27 mouse cellular contexts compared by ENCODE assay signal in the genomic region with DNA sequence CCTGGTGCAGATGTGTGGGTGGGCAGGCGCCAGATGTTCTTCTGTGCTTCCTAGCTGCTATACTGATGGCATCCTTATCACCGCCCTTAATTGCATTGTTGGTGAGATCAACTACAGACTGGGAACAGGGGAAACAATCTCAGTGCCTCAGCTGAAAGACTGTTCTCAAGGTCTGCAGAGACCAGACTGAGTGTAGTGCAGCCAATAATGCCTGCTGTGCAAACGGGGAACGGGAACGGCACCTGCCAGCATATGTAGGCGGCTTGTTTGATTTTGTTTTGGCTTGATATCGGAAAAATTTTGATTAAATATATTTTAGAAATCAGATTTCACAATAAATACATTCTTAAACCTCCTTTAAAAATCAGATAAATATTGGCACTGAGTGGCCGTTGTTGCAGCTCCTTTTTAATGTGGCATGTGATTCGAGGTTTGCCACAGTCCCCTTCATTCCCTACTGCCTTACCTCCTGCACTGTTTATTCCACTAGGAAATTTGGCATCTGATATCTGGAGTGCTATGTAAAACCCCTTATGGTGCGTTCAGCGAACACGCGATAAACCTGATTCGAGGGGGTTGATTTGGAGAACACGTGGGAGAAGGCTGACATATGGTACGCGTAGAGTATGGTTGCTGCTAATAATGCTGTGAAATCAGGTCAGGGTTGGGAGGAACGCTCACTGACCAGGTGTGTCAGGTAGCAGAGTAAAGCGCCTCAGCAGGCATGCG.
DNase-seq lines count a peak whose midpoint lies in the region; ATAC-seq and TF ChIP-seq lines count a peak whose summit lies in the region.
"Had no signal": no experiment of that assay in that cellular context is flagged by ENCODE, and none has a peak within 500 bp of the region (broad histone marks: within the 10 kb centered on the region; RNA-seq: fewer than 3 reads in every experiment).

No protein-coding gene starts in this region.

- no peak overlapping the region for H3K9ac ChIP-seq in forebrain, embryonic 15.5 days (replicated peaks)
- H3K9ac ChIP-seq in forebrain, embryonic 13.5 days = no peak overlapping the region
- H3K9ac ChIP-seq in embryonic facial prominence, embryonic 12.5 days = no peak overlapping the region
- H3K9ac ChIP-seq: intestine, embryonic 15.5 days; liver, embryonic 14.5 days; lung, embryonic 14.5 days; neural tube, embryonic 13.5 days; stomach, embryonic 15.5 days had no signal

- no peak overlapping the region for H3K4me2 ChIP-seq in forebrain, embryonic 15.5 days (replicated peaks)
- H3K4me2 ChIP-seq in forebrain, embryonic 13.5 days = no peak overlapping the region
- no peak overlapping the region for H3K4me2 ChIP-seq in embryonic facial prominence, embryonic 12.5 days (replicated peaks)
- H3K4me2 ChIP-seq: intestine, embryonic 15.5 days; lung, embryonic 14.5 days; neural tube, embryonic 13.5 days; stomach, embryonic 15.5 days had no signal

- H3K27me3 ChIP-seq in forebrain, embryonic 15.5 days = no peaks in the 10 kb centered on the region
- no peaks in the 10 kb centered on the region for H3K27me3 ChIP-seq in forebrain, embryonic 13.5 days
- no peaks in the 10 kb centered on the region for H3K27me3 ChIP-seq in embryonic facial prominence, embryonic 12.5 days
- H3K27me3 ChIP-seq: intestine, embryonic 15.5 days; neural tube, embryonic 13.5 days; stomach, embryonic 15.5 days had no signal

- TF ChIP-seq CTCF in layer of hippocampus, adult 2 months (conservative IDR thresholded peaks at IDR 0.05) = no peak

- H3K4me3 ChIP-seq in forebrain, embryonic 15.5 days = no peak overlapping the region
- no peak overlapping the region for H3K4me3 ChIP-seq in forebrain, embryonic 13.5 days
- H3K4me3 ChIP-seq in embryonic facial prominence, embryonic 12.5 days = no peak overlapping the region
- no peak overlapping the region for H3K4me3 ChIP-seq in layer of hippocampus, adult 2 months
- H3K4me3 ChIP-seq: erythroblast, embryonic 14.5 days; gastrocnemius, adult 2 months; intestine, embryonic 15.5 days; midbrain, embryonic 10.5 days; myocyte; neural tube, embryonic 13.5 days; stomach, embryonic 15.5 days had no signal

- intact Hi-C loops in left cerebral cortex, postnatal 36 days (cut with DNase I) = no loop called here

- H3K27ac ChIP-seq in forebrain, embryonic 15.5 days (replicated peaks) = peak overlapping the region; percentile 66
- no peak overlapping the region for H3K27ac ChIP-seq in forebrain, embryonic 13.5 days
- H3K27ac ChIP-seq in embryonic facial prominence, embryonic 12.5 days = 0 out of 2 replicates have a peak overlapping the region, but pooled peaks have one; percentile 20
- H3K27ac ChIP-seq in layer of hippocampus, adult 2 months = no peak overlapping the region
- H3K27ac ChIP-seq: intestine, embryonic 15.5 days; liver, embryonic 14.5 days; neural tube, embryonic 13.5 days; stomach, embryonic 15.5 days had no signal

- H3K4me1 ChIP-seq in forebrain, embryonic 15.5 days = peaks cover 9% of the 10 kb centered on the region; the same call in 1 of the 2 replicates
- no peaks in the 10 kb centered on the region for H3K4me1 ChIP-seq in forebrain, embryonic 13.5 days
- peaks cover 11% of the 10 kb centered on the region for H3K4me1 ChIP-seq in embryonic facial prominence, embryonic 12.5 days
- H3K4me1 ChIP-seq: intestine, embryonic 15.5 days; stomach, embryonic 15.5 days had no signal

- WGBS in forebrain, embryonic 15.5 days = 81% methylated on average over 20 of the region's 20 CpGs
- WGBS in forebrain, embryonic 13.5 days = 88% methylated on average over 20 of the region's 20 CpGs
- WGBS in embryonic facial prominence, embryonic 12.5 days = 85% methylated on average over 20 of the region's 20 CpGs

- DNase-seq in layer of hippocampus, adult 2 months (ENCODE audit: low spot score in 2 of 2) = peak; percentile 36 to 37
- peak; percentile 19 to 27 for DNase-seq in layer of hippocampus, postnatal 36 days
- DNase-seq in right cerebral cortex, adult 18-20 months = no peak
- no peak for DNase-seq in urinary bladder, adult 18-20 months (ENCODE audit: low spot score in 2 of 2)
- DNase-seq in left cerebral cortex, postnatal 36 days (ENCODE audit: low spot score in 2 of 2) = no peak
- DNase-seq: adrenal gland, postnatal 14 days; cerebellum, adult 11-12 months; cerebellum, postnatal 10 days; gastrocnemius, adult 2 months; kidney, adult 8-10 months; kidney, postnatal 14 days; lung, embryonic 14.5 days; lung, postnatal 36 days; thymus, postnatal 14 days had no signal

- peak; percentile 66; the same call in 1 of the 2 replicates for ATAC-seq in forebrain, embryonic 15.5 days (replicated peaks)
- ATAC-seq in forebrain, embryonic 13.5 days = no peak; the same call in 1 of the 2 replicates
- no peak for ATAC-seq in embryonic facial prominence, embryonic 12.5 days (ENCODE audit: insufficient number of reproducible peaks, insufficient read depth, low FRiP score, low TSS enrichment)
- ATAC-seq: CD4-positive, CD25-positive, alpha-beta regulatory T cell, adult 4 months; hindbrain, embryonic 16.5 days; intestine, embryonic 15.5 days; midbrain, embryonic 16.5 days had no signal

- no peaks in the 10 kb centered on the region for H3K36me3 ChIP-seq in forebrain, embryonic 15.5 days
- no peaks in the 10 kb centered on the region for H3K36me3 ChIP-seq in forebrain, embryonic 13.5 days (ENCODE audit: poor library complexity, severe bottlenecking)
- no peaks in the 10 kb centered on the region for H3K36me3 ChIP-seq in embryonic facial prominence, embryonic 12.5 days
- H3K36me3 ChIP-seq: intestine, embryonic 15.5 days; midbrain, embryonic 10.5 days; neural tube, embryonic 13.5 days; stomach, embryonic 15.5 days had no signal

- H3K9me3 ChIP-seq in forebrain, embryonic 15.5 days = no peaks in the 10 kb centered on the region
- no peaks in the 10 kb centered on the region for H3K9me3 ChIP-seq in forebrain, embryonic 13.5 days (replicated peaks)
- H3K9me3 ChIP-seq in embryonic facial prominence, embryonic 12.5 days = no peaks in the 10 kb centered on the region
- H3K9me3 ChIP-seq: intestine, embryonic 15.5 days; midbrain, embryonic 10.5 days; neural tube, embryonic 13.5 days; stomach, embryonic 15.5 days had no signal

Comparison
In these comparisons a context has a peak if more than half of its experiments do, and no peak if none do; other contexts are left out.
1. H3K27ac ChIP-seq: peak in forebrain, embryonic 15.5 days (single experiment) and embryonic facial prominence, embryonic 12.5 days (single experiment); none in forebrain, embryonic 13.5 days (single experiment) and layer of hippocampus, adult 2 months (single experiment).
2. DNase-seq: peak in layer of hippocampus, adult 2 months (2 of 2) and layer of hippocampus, postnatal 36 days (2 of 2); none in right cerebral cortex, adult 18-20 months (single experiment), urinary bladder, adult 18-20 months (0 of 2) and left cerebral cortex, postnatal 36 days (0 of 2).